In genomic region chr3:86809199-86809598, GRCm38 (mm10) we compare ENCODE assay signal across 16 mouse cellular contexts.
DNase-seq lines count a peak whose midpoint lies in the region; ATAC-seq and TF ChIP-seq lines count a peak whose summit lies in the region.
"Had no signal": no experiment of that assay in that cellular context is flagged by ENCODE, and none has a peak within 500 bp of the region (broad histone marks: within the 10 kb centered on the region; RNA-seq: fewer than 3 reads in every experiment).

No protein-coding gene starts in this region.

- H3K4me2 ChIP-seq in forebrain, embryonic 11.5 days (ENCODE audit: low read depth, low read length, severe bottlenecking), result no peak overlapping the region
- H3K4me2 ChIP-seq in forebrain, embryonic 13.5 days, result no peak overlapping the region
- H3K4me2 ChIP-seq in stomach, embryonic 16.5 days (ENCODE audit: low read depth, low read length), result no peak overlapping the region
- H3K4me2 ChIP-seq: heart, embryonic 11.5 days; kidney, embryonic 15.5 days; limb, embryonic 13.5 days had no signal

- no peaks in the 10 kb centered on the region for H3K27me3 ChIP-seq in forebrain, embryonic 11.5 days (ENCODE audit: control insufficient read depth, insufficient read depth, low read length)
- H3K27me3 ChIP-seq in forebrain, embryonic 13.5 days, result no peaks in the 10 kb centered on the region
- H3K27me3 ChIP-seq in stomach, embryonic 16.5 days (ENCODE audit: control insufficient read depth, insufficient read depth, low read length), result no peaks in the 10 kb centered on the region
- H3K27me3 ChIP-seq: kidney, embryonic 15.5 days; limb, embryonic 13.5 days; Patski had no signal

- DNase-seq in forebrain, embryonic 11.5 days (ENCODE audit: low spot score), result peak; percentile 45
- no peak for DNase-seq in layer of hippocampus, adult 2 months (ENCODE audit: low spot score in 2 of 2)
- no peak for DNase-seq in layer of hippocampus, adult 9-10 months (ENCODE audit: low spot score)
- peak; percentile 55 for DNase-seq in right cerebral cortex, adult 2 months (ENCODE audit: low spot score in 2 of 2)
- no peak for DNase-seq in right cerebral cortex, postnatal 25 days
- DNase-seq in heart, postnatal 25 days (ENCODE audit: low spot score), result no peak
- DNase-seq: cerebellum, adult 8-10 months; gastrocnemius, postnatal 25 days; heart, postnatal 4 days had no signal

- no peaks in the 10 kb centered on the region for H3K4me1 ChIP-seq in forebrain, embryonic 11.5 days (replicated peaks; ENCODE audit: control insufficient read depth, insufficient read depth, low read length)
- H3K4me1 ChIP-seq in forebrain, embryonic 13.5 days, result no peaks in the 10 kb centered on the region; the same call in 1 of the 2 replicates
- H3K4me1 ChIP-seq in stomach, embryonic 16.5 days (ENCODE audit: control insufficient read depth, insufficient read depth, low read length), result no peaks in the 10 kb centered on the region
- H3K4me1 ChIP-seq: kidney, embryonic 15.5 days had no signal

- no peak overlapping the region for H3K4me3 ChIP-seq in forebrain, embryonic 11.5 days (ENCODE audit: low read depth, low read length)
- H3K4me3 ChIP-seq in forebrain, embryonic 13.5 days, result no peak overlapping the region
- H3K4me3 ChIP-seq in layer of hippocampus, adult 2 months, result no peak overlapping the region
- no peak overlapping the region for H3K4me3 ChIP-seq in stomach, embryonic 16.5 days (replicated peaks; ENCODE audit: low read length)
- H3K4me3 ChIP-seq: kidney, embryonic 15.5 days; limb, embryonic 13.5 days; myocyte had no signal

- intact Hi-C loops in heart, postnatal 25 days (cut with DNase I), result no loop called here

- ATAC-seq in forebrain, embryonic 11.5 days (replicated peaks; ENCODE audit: low FRiP score), result no peak
- ATAC-seq in forebrain, embryonic 13.5 days, result no peak
- ATAC-seq in stomach, embryonic 16.5 days (ENCODE audit: insufficient read depth, low FRiP score), result no peak
- ATAC-seq: Patski had no signal

- no peak overlapping the region for H3K27ac ChIP-seq in forebrain, embryonic 11.5 days (ENCODE audit: low read depth, low read length)
- no peak overlapping the region for H3K27ac ChIP-seq in forebrain, embryonic 13.5 days
- peak overlapping the region; percentile 71; the same call in 1 of the 2 replicates for H3K27ac ChIP-seq in layer of hippocampus, adult 2 months
- H3K27ac ChIP-seq in stomach, embryonic 16.5 days (ENCODE audit: low read length), result peak overlapping the region; percentile 42
- H3K27ac ChIP-seq: kidney, embryonic 15.5 days had no signal

- no peaks in the 10 kb centered on the region for H3K9me3 ChIP-seq in forebrain, embryonic 11.5 days (ENCODE audit: control insufficient read depth, low read length)
- no peaks in the 10 kb centered on the region for H3K9me3 ChIP-seq in forebrain, embryonic 13.5 days (replicated peaks)
- H3K9me3 ChIP-seq in stomach, embryonic 16.5 days (replicated peaks; ENCODE audit: control insufficient read depth, low read length), result no peaks in the 10 kb centered on the region
- H3K9me3 ChIP-seq: kidney, embryonic 15.5 days; limb, embryonic 13.5 days had no signal

- H3K9ac ChIP-seq in forebrain, embryonic 11.5 days (ENCODE audit: low read length), result no peak overlapping the region
- H3K9ac ChIP-seq in forebrain, embryonic 13.5 days, result no peak overlapping the region
- H3K9ac ChIP-seq in stomach, embryonic 16.5 days (ENCODE audit: low read length), result no peak overlapping the region
- H3K9ac ChIP-seq: kidney, embryonic 15.5 days; limb, embryonic 13.5 days had no signal

- WGBS in forebrain, embryonic 11.5 days, result 91% methylated on average over 9 of the region's 9 CpGs
- 82% methylated on average over 9 of the region's 9 CpGs for WGBS in forebrain, embryonic 13.5 days
- WGBS in stomach, embryonic 16.5 days, result 56% methylated on average over 9 of the region's 9 CpGs

- no peak for TF ChIP-seq CTCF in layer of hippocampus, adult 2 months (conservative IDR thresholded peaks at IDR 0.05)

- no peaks in the 10 kb centered on the region for H3K36me3 ChIP-seq in forebrain, embryonic 11.5 days (ENCODE audit: control insufficient read depth, insufficient read depth, low read length)
- peaks cover 42% of the 10 kb centered on the region for H3K36me3 ChIP-seq in forebrain, embryonic 13.5 days (ENCODE audit: poor library complexity, severe bottlenecking)
- no peaks in the 10 kb centered on the region for H3K36me3 ChIP-seq in stomach, embryonic 16.5 days (ENCODE audit: control insufficient read depth, insufficient read depth, low read length)
- H3K36me3 ChIP-seq: kidney, embryonic 15.5 days; limb, embryonic 13.5 days had no signal

Comparison
In these comparisons a context has a peak if more than half of its experiments do, and no peak if none do; other contexts are left out.
1. DNase-seq: peak in forebrain, embryonic 11.5 days (single experiment) and right cerebral cortex, adult 2 months (2 of 2); none in layer of hippocampus, adult 2 months (0 of 2), layer of hippocampus, adult 9-10 months (single experiment), right cerebral cortex, postnatal 25 days (single experiment) and heart, postnatal 25 days (single experiment).
2. H3K27ac ChIP-seq: peak in layer of hippocampus, adult 2 months (single experiment) and stomach, embryonic 16.5 days (single experiment); none in forebrain, embryonic 11.5 days (single experiment) and forebrain, embryonic 13.5 days (single experiment).